Mouse (Mus musculus): Measurements from ENCODE around the gene BC004004. TPM values are rescaled to one million over a fixed set of nuclear protein-coding genes. Genes with fewer than 3 reads are reported as not detected.

Gene BC004004
- polyA plus RNA-seq, 1 experiment from 2014 or later: 58.2 TPM

DNA sequence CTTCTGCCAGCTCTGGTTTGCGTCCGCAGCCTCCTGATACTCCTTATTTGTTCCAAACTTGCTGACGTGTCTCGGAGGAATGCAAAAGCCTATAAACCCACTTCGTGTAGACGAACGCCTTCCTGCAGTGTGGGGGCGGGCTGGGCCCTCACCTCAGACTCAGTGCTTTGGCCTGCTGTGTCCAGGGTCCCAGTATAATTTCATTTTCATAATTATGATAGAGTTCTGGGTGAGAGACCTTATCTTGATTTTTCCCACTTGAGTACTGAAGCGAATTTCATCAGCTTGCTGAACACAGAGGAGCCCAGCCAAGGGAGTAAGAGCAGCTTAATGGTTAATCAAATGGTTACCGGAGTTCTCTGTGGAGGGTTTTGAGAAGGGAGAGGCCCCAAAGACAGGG is 28.7 kb downstream of the BC004004 start:
- Histone ChIP-seq H3K4me2 (ENCODE audit: low read depth, low read length, severe bottlenecking) (no peak overlapping the region), H3K36me3 (ENCODE audit: control insufficient read depth, insufficient read depth, low read length) (peaks cover 6% of the 10 kb centered on the region), H3K27ac (ENCODE audit: low read depth, low read length) (no peak overlapping the region), H3K9me3 (ENCODE audit: control insufficient read depth, low read length) (no peaks in the 10 kb centered on the region), H3K9ac (ENCODE audit: low read length) (no peak overlapping the region), H3K4me1 (replicated peaks; ENCODE audit: control insufficient read depth, insufficient read depth, low read length) (no peaks in the 10 kb centered on the region), H3K27me3 (ENCODE audit: control insufficient read depth, insufficient read depth, low read length) (no peaks in the 10 kb centered on the region), H3K4me3 (ENCODE audit: low read depth, low read length) (no peak overlapping the region)
- 83% methylated on average over 10 of the region's 10 CpGs for WGBS
- ATAC-seq (replicated peaks; ENCODE audit: low FRiP score) (no peak), DNase-seq (ENCODE audit: low spot score) (no peak)

DNA sequence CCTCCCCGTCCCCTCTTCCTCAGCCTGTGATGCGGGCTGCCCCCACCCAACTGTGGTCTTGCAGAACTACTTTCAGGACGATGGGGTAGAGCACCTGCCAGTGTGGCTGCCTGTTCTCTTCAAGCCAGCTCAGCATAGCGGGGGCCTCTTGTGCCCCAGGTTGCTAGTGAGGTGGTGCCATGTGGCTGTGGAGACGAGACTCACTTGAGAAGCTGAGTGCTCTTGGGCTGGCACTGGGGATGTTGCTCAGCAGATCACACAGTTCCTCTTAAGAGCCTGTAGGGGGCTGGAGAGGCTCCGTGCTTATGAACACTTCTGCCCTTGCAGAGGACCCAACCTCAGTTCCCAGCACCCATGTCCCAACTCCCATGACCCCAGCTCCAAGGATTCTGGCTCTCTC is 29.2 kb downstream of the BC004004 start:
- H3K27me3 ChIP-seq (ENCODE audit: control insufficient read depth, insufficient read depth, low read length): no peaks in the 10 kb centered on the region
- ATAC-seq (replicated peaks; ENCODE audit: low FRiP score) (no peak), DNase-seq (ENCODE audit: low spot score) (no peak)
- H3K4me3 ChIP-seq (ENCODE audit: low read depth, low read length): no peak overlapping the region
- H3K27ac ChIP-seq (ENCODE audit: low read depth, low read length): no peak overlapping the region
- no peaks in the 10 kb centered on the region for H3K9me3 ChIP-seq (ENCODE audit: control insufficient read depth, low read length)
- H3K4me2 ChIP-seq (ENCODE audit: low read depth, low read length, severe bottlenecking): no peak overlapping the region
- no peaks in the 10 kb centered on the region for H3K4me1 ChIP-seq (replicated peaks; ENCODE audit: control insufficient read depth, insufficient read depth, low read length)
- H3K9ac ChIP-seq (ENCODE audit: low read length): no peak overlapping the region
- H3K36me3 ChIP-seq (ENCODE audit: control insufficient read depth, insufficient read depth, low read length): peaks cover 6% of the 10 kb centered on the region
- WGBS: 87% methylated on average over 6 of the region's 6 CpGs

- H3K27ac ChIP-seq (ENCODE audit: low read depth, low read length): no peak overlapping the region
- peaks cover 6% of the 10 kb centered on the region for H3K36me3 ChIP-seq (ENCODE audit: control insufficient read depth, insufficient read depth, low read length)
- H3K27me3 ChIP-seq (ENCODE audit: control insufficient read depth, insufficient read depth, low read length): no peaks in the 10 kb centered on the region
- no peak overlapping the region for H3K4me2 ChIP-seq (ENCODE audit: low read depth, low read length, severe bottlenecking)
- H3K4me1 ChIP-seq (replicated peaks; ENCODE audit: control insufficient read depth, insufficient read depth, low read length): no peaks in the 10 kb centered on the region
- no peak for ATAC-seq (replicated peaks; ENCODE audit: low FRiP score)
- 93% methylated on average over 4 of the region's 4 CpGs for WGBS
- H3K9ac ChIP-seq (ENCODE audit: low read length): no peak overlapping the region
- no peak overlapping the region for H3K4me3 ChIP-seq (ENCODE audit: low read depth, low read length)
- H3K9me3 ChIP-seq (ENCODE audit: control insufficient read depth, low read length): no peaks in the 10 kb centered on the region
- no peak for DNase-seq (ENCODE audit: low spot score)
Observed at GRCm38 (mm10) chr17:29299282-29299681, 30.7 kb downstream of the BC004004 start.

- Histone ChIP-seq H3K36me3 (ENCODE audit: control insufficient read depth, insufficient read depth, low read length) (peaks cover 6% of the 10 kb centered on the region), H3K4me3 (ENCODE audit: low read depth, low read length) (no peak overlapping the region), H3K9me3 (ENCODE audit: control insufficient read depth, low read length) (no peaks in the 10 kb centered on the region), H3K9ac (ENCODE audit: low read length) (no peak overlapping the region), H3K4me1 (replicated peaks; ENCODE audit: control insufficient read depth, insufficient read depth, low read length) (peaks cover 4% of the 10 kb centered on the region; the same call in 1 of the 2 replicates), H3K27ac (ENCODE audit: low read depth, low read length) (no peak overlapping the region), H3K4me2 (ENCODE audit: low read depth, low read length, severe bottlenecking) (no peak overlapping the region), H3K27me3 (ENCODE audit: control insufficient read depth, insufficient read depth, low read length) (no peaks in the 10 kb centered on the region)
- WGBS: 95% methylated on average over 7 of the region's 7 CpGs
- DNase-seq (ENCODE audit: low spot score) (no peak), ATAC-seq (replicated peaks; ENCODE audit: low FRiP score) (no peak)
Observed at GRCm38 (mm10) chr17:29300926-29301325, 32.3 kb downstream of the BC004004 start.

GRCm38 (mm10) chr17:29301421-29301820 is 32.8 kb downstream of the BC004004 start:
- H3K9me3 ChIP-seq (ENCODE audit: control insufficient read depth, low read length): no peaks in the 10 kb centered on the region
- H3K4me1 ChIP-seq (replicated peaks; ENCODE audit: control insufficient read depth, insufficient read depth, low read length): peaks cover 4% of the 10 kb centered on the region; the same call in 1 of the 2 replicates
- H3K9ac ChIP-seq (ENCODE audit: low read length): no peak overlapping the region
- WGBS: 96% methylated on average over 6 of the region's 6 CpGs
- H3K36me3 ChIP-seq (ENCODE audit: control insufficient read depth, insufficient read depth, low read length): peaks cover 6% of the 10 kb centered on the region
- no peak overlapping the region for H3K4me3 ChIP-seq (ENCODE audit: low read depth, low read length)
- no peak overlapping the region for H3K27ac ChIP-seq (ENCODE audit: low read depth, low read length)
- DNase-seq (ENCODE audit: low spot score) (no peak), ATAC-seq (replicated peaks; ENCODE audit: low FRiP score) (no peak)
- H3K27me3 ChIP-seq (ENCODE audit: control insufficient read depth, insufficient read depth, low read length): no peaks in the 10 kb centered on the region
- no peak overlapping the region for H3K4me2 ChIP-seq (ENCODE audit: low read depth, low read length, severe bottlenecking)

DNA sequence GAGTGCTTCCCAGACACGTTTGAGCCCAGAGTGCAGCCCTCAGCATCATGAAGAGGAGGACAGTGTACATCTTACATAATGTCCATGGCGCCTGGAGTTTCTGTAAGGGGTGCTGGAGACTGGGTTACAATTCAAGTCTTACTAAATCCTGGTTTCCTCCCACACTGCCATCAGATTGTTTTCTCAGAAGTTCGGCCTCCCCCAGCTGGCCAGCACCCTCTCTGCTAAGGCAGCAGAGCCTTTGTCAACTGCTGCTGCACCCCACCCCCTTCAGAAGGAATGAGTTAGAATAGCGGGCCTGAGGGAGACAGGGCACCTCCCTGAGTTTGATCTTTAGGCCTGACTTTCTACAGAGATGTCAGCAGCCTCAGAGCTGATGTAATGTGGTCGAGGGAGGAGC is 33.6 kb downstream of the BC004004 start:
- Histone ChIP-seq H3K9ac (ENCODE audit: low read length) (no peak overlapping the region), H3K4me1 (replicated peaks; ENCODE audit: control insufficient read depth, insufficient read depth, low read length) (peaks cover 4% of the 10 kb centered on the region; the same call in 1 of the 2 replicates), H3K27me3 (ENCODE audit: control insufficient read depth, insufficient read depth, low read length) (no peaks in the 10 kb centered on the region), H3K27ac (ENCODE audit: low read depth, low read length) (no peak overlapping the region), H3K4me2 (ENCODE audit: low read depth, low read length, severe bottlenecking) (no peak overlapping the region), H3K36me3 (ENCODE audit: control insufficient read depth, insufficient read depth, low read length) (peaks cover 6% of the 10 kb centered on the region), H3K9me3 (ENCODE audit: control insufficient read depth, low read length) (no peaks in the 10 kb centered on the region), H3K4me3 (ENCODE audit: low read depth, low read length) (no peak overlapping the region)
- DNase-seq (ENCODE audit: low spot score) (no peak), ATAC-seq (replicated peaks; ENCODE audit: low FRiP score) (no peak)
- 74% methylated on average over 5 of the region's 5 CpGs for WGBS

GRCm38 (mm10) chr17:29303087-29303486 is 34.5 kb downstream of the BC004004 start:
- Histone ChIP-seq H3K4me3 (ENCODE audit: low read depth, low read length) (no peak overlapping the region), H3K36me3 (ENCODE audit: control insufficient read depth, insufficient read depth, low read length) (peaks cover 6% of the 10 kb centered on the region), H3K27me3 (ENCODE audit: control insufficient read depth, insufficient read depth, low read length) (no peaks in the 10 kb centered on the region), H3K4me2 (ENCODE audit: low read depth, low read length, severe bottlenecking) (no peak overlapping the region), H3K4me1 (replicated peaks; ENCODE audit: control insufficient read depth, insufficient read depth, low read length) (peaks cover 4% of the 10 kb centered on the region; the same call in 1 of the 2 replicates), H3K9ac (ENCODE audit: low read length) (no peak overlapping the region), H3K9me3 (ENCODE audit: control insufficient read depth, low read length) (no peaks in the 10 kb centered on the region), H3K27ac (ENCODE audit: low read depth, low read length) (no peak overlapping the region)
- ATAC-seq (replicated peaks; ENCODE audit: low FRiP score) (no peak), DNase-seq (ENCODE audit: low spot score) (no peak)
- WGBS: 46% methylated on average over 3 of the region's 3 CpGs

DNA sequence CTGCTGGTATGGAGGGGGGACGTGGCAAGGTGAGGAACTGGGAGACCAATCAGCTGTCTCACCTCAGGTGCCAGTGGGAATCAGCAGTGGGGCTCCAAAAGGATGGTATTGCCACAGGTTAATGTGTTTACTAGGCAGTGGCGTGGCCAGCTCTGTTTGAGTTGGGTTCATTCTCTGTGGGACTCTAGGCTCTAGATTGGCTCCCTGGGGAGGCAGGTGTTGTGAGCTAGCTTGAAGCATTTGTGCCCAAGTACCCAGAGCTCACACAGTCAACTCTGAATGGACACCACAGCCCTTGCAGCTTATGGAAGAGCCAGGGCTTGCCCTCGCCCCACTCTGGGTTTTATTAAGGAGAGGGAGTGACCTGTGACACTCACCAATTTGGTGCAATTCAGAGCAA is 35.3 kb downstream of the BC004004 start:
- Histone ChIP-seq H3K36me3 (ENCODE audit: control insufficient read depth, insufficient read depth, low read length) (peaks cover 6% of the 10 kb centered on the region), H3K4me3 (ENCODE audit: low read depth, low read length) (no peak overlapping the region), H3K4me1 (replicated peaks; ENCODE audit: control insufficient read depth, insufficient read depth, low read length) (peaks cover 4% of the 10 kb centered on the region; the same call in 1 of the 2 replicates), H3K27me3 (ENCODE audit: control insufficient read depth, insufficient read depth, low read length) (no peaks in the 10 kb centered on the region), H3K4me2 (ENCODE audit: low read depth, low read length, severe bottlenecking) (no peak overlapping the region), H3K27ac (ENCODE audit: low read depth, low read length) (no peak overlapping the region), H3K9ac (ENCODE audit: low read length) (no peak overlapping the region), H3K9me3 (ENCODE audit: control insufficient read depth, low read length) (no peaks in the 10 kb centered on the region)
- ATAC-seq (replicated peaks; ENCODE audit: low FRiP score) (no peak), DNase-seq (ENCODE audit: low spot score) (no peak)
- WGBS: 70% methylated on average over 3 of the region's 3 CpGs

GRCm38 (mm10) chr17:29304376-29305057 is 35.9 kb downstream of the BC004004 start:
- Histone ChIP-seq H3K27ac (ENCODE audit: low read depth, low read length) (no peak overlapping the region), H3K4me3 (ENCODE audit: low read depth, low read length) (no peak overlapping the region), H3K9me3 (ENCODE audit: control insufficient read depth, low read length) (no peaks in the 10 kb centered on the region), H3K4me1 (replicated peaks; ENCODE audit: control insufficient read depth, insufficient read depth, low read length) (peaks cover 4% of the 10 kb centered on the region; the same call in 1 of the 2 replicates), H3K36me3 (ENCODE audit: control insufficient read depth, insufficient read depth, low read length) (peaks cover 6% of the 10 kb centered on the region), H3K9ac (ENCODE audit: low read length) (no peak overlapping the region), H3K4me2 (ENCODE audit: low read depth, low read length, severe bottlenecking) (no peak overlapping the region), H3K27me3 (ENCODE audit: control insufficient read depth, insufficient read depth, low read length) (no peaks in the 10 kb centered on the region)
- ATAC-seq (replicated peaks; ENCODE audit: low FRiP score) (no peak), DNase-seq (ENCODE audit: low spot score) (no peak)
- WGBS: 67% methylated on average over 13 of the region's 13 CpGs
